26 mouse cellular contexts compared by ENCODE assay signal in genomic region chr17:43589750-43590149, GRCm38 (mm10). TPM values are rescaled to one million over a fixed set of nuclear protein-coding genes. Genes with fewer than 3 reads are reported as not detected.
DNase-seq lines count a peak whose midpoint lies in the region; ATAC-seq and TF ChIP-seq lines count a peak whose summit lies in the region.
"Had no signal": no experiment of that assay in that cellular context is flagged by ENCODE, and none has a peak within 500 bp of the region (broad histone marks: within the 10 kb centered on the region; RNA-seq: fewer than 3 reads in every experiment).

No protein-coding gene starts in this region.

- DNase-seq in heart, adult 11 months, result peak; percentile 71
- no peak for DNase-seq in testis, postnatal 14 days (ENCODE audit: low spot score)
- DNase-seq in retina, embryonic 14.5 days (ENCODE audit: low spot score), result no peak
- DNase-seq: adrenal gland, postnatal 10 days; B cell, adult 2 months; cerebellum, adult 11 months; cerebellum, adult 8-10 months; cerebellum, postnatal 14 days; gastrocnemius, postnatal 10 days; heart, postnatal 36 days had no signal

- TF ChIP-seq CTCF in testis, adult 2 months (IDR thresholded peaks at IDR 0.05; ENCODE audit: control insufficient read depth, insufficient read depth, insufficient replicate concordance, low read depth, low read length), result no peak

- no peaks in the 10 kb centered on the region for H3K4me1 ChIP-seq in heart, embryonic 11.5 days (ENCODE audit: control insufficient read depth, insufficient read depth, low read length)
- H3K4me1 ChIP-seq in testis, adult 2 months (ENCODE audit: control insufficient read depth, insufficient read depth, low read length), result peaks cover 4% of the 10 kb centered on the region
- no peaks in the 10 kb centered on the region for H3K4me1 ChIP-seq in hindbrain, embryonic 16.5 days (ENCODE audit: control insufficient read depth, insufficient read depth, low read depth, low read length)
- H3K4me1 ChIP-seq: embryonic facial prominence, embryonic 13.5 days; forebrain, embryonic 12.5 days; heart, embryonic 13.5 days; hindbrain, embryonic 15.5 days had no signal

- H3K9me3 ChIP-seq in heart, embryonic 11.5 days (replicated peaks; ENCODE audit: control insufficient read depth, low read length), result no peaks in the 10 kb centered on the region
- no peaks in the 10 kb centered on the region for H3K9me3 ChIP-seq in hindbrain, embryonic 16.5 days (ENCODE audit: control insufficient read depth, low read length)
- H3K9me3 ChIP-seq: embryonic facial prominence, embryonic 13.5 days; forebrain, embryonic 12.5 days; heart, embryonic 13.5 days; hindbrain, embryonic 15.5 days had no signal

- no peak overlapping the region for H3K4me2 ChIP-seq in heart, embryonic 11.5 days
- no peak overlapping the region for H3K4me2 ChIP-seq in hindbrain, embryonic 16.5 days (ENCODE audit: low read length)
- H3K4me2 ChIP-seq: embryonic facial prominence, embryonic 13.5 days; forebrain, embryonic 12.5 days; heart, embryonic 13.5 days; hindbrain, embryonic 15.5 days had no signal

- TF ChIP-seq POLR2A in testis, adult 2 months (IDR thresholded peaks at IDR 0.05; ENCODE audit: control insufficient read depth, low read depth, low read length), result no peak

- 82% methylated on average over 6 of the region's 6 CpGs for WGBS in heart, embryonic 11.5 days (ENCODE audit: insufficient replicate concordance)
- 94% methylated on average over 6 of the region's 6 CpGs for WGBS in hindbrain, embryonic 16.5 days

- H3K4me3 ChIP-seq in heart, embryonic 11.5 days (ENCODE audit: low read depth, low read length), result no peak overlapping the region
- H3K4me3 ChIP-seq in testis, adult 2 months (ENCODE audit: control insufficient read depth, low read depth, low read length), result peak overlapping the region; percentile 73
- H3K4me3 ChIP-seq in hindbrain, embryonic 16.5 days (ENCODE audit: low read length), result no peak overlapping the region
- H3K4me3 ChIP-seq: embryonic facial prominence, embryonic 13.5 days; forebrain, embryonic 12.5 days; heart, embryonic 13.5 days; hindbrain, embryonic 15.5 days had no signal

- no peak overlapping the region for H3K27ac ChIP-seq in heart, embryonic 11.5 days (ENCODE audit: low read depth, low read length)
- no peak overlapping the region for H3K27ac ChIP-seq in testis, adult 2 months (ENCODE audit: control insufficient read depth, insufficient read depth, low read depth, low read length)
- H3K27ac ChIP-seq in hindbrain, embryonic 16.5 days (ENCODE audit: low read depth, low read length), result no peak overlapping the region
- H3K27ac ChIP-seq: embryonic facial prominence, embryonic 13.5 days; forebrain, embryonic 12.5 days; heart, embryonic 13.5 days; hindbrain, embryonic 15.5 days had no signal

- no peak for ATAC-seq in heart, embryonic 11.5 days (replicated peaks; ENCODE audit: insufficient number of reproducible peaks, low FRiP score, low TSS enrichment)
- peak; percentile 70 for ATAC-seq in monocyte, adult 5-6 weeks (replicated peaks; ENCODE audit: insufficient number of reproducible peaks, low FRiP score, low TSS enrichment, poor library complexity, severe bottlenecking)
- no peak for ATAC-seq in hindbrain, embryonic 16.5 days
- ATAC-seq: CD4-positive, CD25-positive, alpha-beta regulatory T cell, adult 4 months; forebrain, embryonic 16.5 days had no signal

- no peaks in the 10 kb centered on the region for H3K27me3 ChIP-seq in heart, embryonic 11.5 days (ENCODE audit: control insufficient read depth, insufficient read depth, low read length)
- no peaks in the 10 kb centered on the region for H3K27me3 ChIP-seq in testis, adult 2 months (ENCODE audit: control insufficient read depth, insufficient read depth, low read length)
- no peaks in the 10 kb centered on the region for H3K27me3 ChIP-seq in hindbrain, embryonic 16.5 days (replicated peaks; ENCODE audit: control insufficient read depth, insufficient read depth, low read length)
- H3K27me3 ChIP-seq: embryonic facial prominence, embryonic 13.5 days; forebrain, embryonic 12.5 days; heart, embryonic 13.5 days; hindbrain, embryonic 15.5 days had no signal

- H3K9ac ChIP-seq in heart, embryonic 11.5 days (ENCODE audit: low read depth, low read length), result no peak overlapping the region
- no peak overlapping the region for H3K9ac ChIP-seq in hindbrain, embryonic 16.5 days (ENCODE audit: low read depth, low read length)
- H3K9ac ChIP-seq: embryonic facial prominence, embryonic 13.5 days; forebrain, embryonic 12.5 days; heart, embryonic 13.5 days; hindbrain, embryonic 15.5 days had no signal

- H3K36me3 ChIP-seq in heart, embryonic 11.5 days (ENCODE audit: control insufficient read depth, insufficient read depth, low read length), result no peaks in the 10 kb centered on the region
- no peaks in the 10 kb centered on the region for H3K36me3 ChIP-seq in testis, adult 2 months (ENCODE audit: control insufficient read depth, insufficient read depth, low read length)
- H3K36me3 ChIP-seq in hindbrain, embryonic 16.5 days (ENCODE audit: control insufficient read depth, insufficient read depth, low read length), result no peaks in the 10 kb centered on the region
- H3K36me3 ChIP-seq: embryonic facial prominence, embryonic 13.5 days; forebrain, embryonic 12.5 days; G1E; heart, embryonic 13.5 days; hindbrain, embryonic 15.5 days had no signal

RNA-seq across cellular contexts. Expression of gene Pla2g7, which starts 21.9 kb away (rescaled TPM):
- 14.9 and 15.0 TPM in 2 replicates for polyA plus RNA-seq in heart, embryonic 11.5 days (2014; fragmentation: Nextera tagmentation; extraction: Ambion mirVana)
- 8.6 and 14.8 TPM in 2 replicates for polyA plus RNA-seq in testis, adult 2 months (2012; rRNA removed)
- total RNA-seq in monocyte, adult 5-6 weeks (2017), result 148 to 346 TPM (median 288 TPM) in 3 replicates
- 148 and 226 TPM in 2 replicates for polyA plus RNA-seq in hindbrain, embryonic 16.5 days (2015; fragmentation: Nextera tagmentation; extraction: Ambion mirVana)
- total RNA-seq: G1E had no signal
- polyA plus RNA-seq: G1E had no signal

RNA-seq across cellular contexts. Expression of gene Tdrd6, which starts 40.3 kb away (rescaled TPM):
- polyA plus RNA-seq in heart, embryonic 11.5 days (2014; fragmentation: Nextera tagmentation; extraction: Ambion mirVana), result 0.03 TPM in 1 of 2 replicates, not detected in the other
- polyA plus RNA-seq in testis, adult 2 months (2012; rRNA removed), result 186 and 202 TPM in 2 replicates
- 0.10 to 0.11 TPM in 2 of 3 replicates, not detected in the other for total RNA-seq in monocyte, adult 5-6 weeks (2017)
- polyA plus RNA-seq in hindbrain, embryonic 16.5 days (2015; fragmentation: Nextera tagmentation; extraction: Ambion mirVana), result 0.46 and 0.79 TPM in 2 replicates
- total RNA-seq: adrenal gland, postnatal 10 days; common myeloid progenitor, adult 5-6 weeks; heart, postnatal 36 days had no signal
- polyA plus RNA-seq: CD4-positive, CD25-positive, alpha-beta regulatory T cell, adult 4 months; G1E; heart, embryonic 13.5 days had no signal

RNA-seq across cellular contexts. Expression of gene Ankrd66, which starts 46.3 kb away (rescaled TPM):
- polyA plus RNA-seq in heart, embryonic 11.5 days (2014; fragmentation: Nextera tagmentation; extraction: Ambion mirVana), result not detected in 2 replicates
- 0.22 and 0.23 TPM in 2 replicates for polyA plus RNA-seq in testis, adult 2 months (2012; rRNA removed)
- total RNA-seq in monocyte, adult 5-6 weeks (2017), result 0.87 to 2.3 TPM in 2 of 3 replicates, not detected in the other
- 1.1 and 1.3 TPM in 2 replicates for polyA plus RNA-seq in hindbrain, embryonic 16.5 days (2015; fragmentation: Nextera tagmentation; extraction: Ambion mirVana)
- total RNA-seq: adrenal gland, postnatal 10 days; adrenal gland, postnatal 4 days; common myeloid progenitor, adult 5-6 weeks; G1E; gastrocnemius, postnatal 10 days; gastrocnemius, postnatal 4 days; heart, adult 8-10 months; heart, postnatal 36 days had no signal
- polyA plus RNA-seq: CD4-positive, CD25-positive, alpha-beta regulatory T cell, adult 4 months; embryonic facial prominence, embryonic 13.5 days; forebrain, embryonic 12.5 days; G1E; heart, embryonic 13.5 days; heart, postnatal 0 days had no signal

Comparison
In these comparisons a context has a peak if more than half of its experiments do, and no peak if none do; other contexts are left out.
1. RNA of gene Tdrd6, which starts 40.3 kb away (polyA plus RNA-seq): 186 to 202 TPM in testis, adult 2 months; 0.46 to 0.79 TPM in hindbrain, embryonic 16.5 days and 0.03 TPM in heart, embryonic 11.5 days; every median in the first group is over 100 times any median in the second.